Mouse (Mus musculus): ENCODE measurements at regions not wholly inside any gene's neighbourhood (a gene's known extent, or its start where the extent isn't known, plus 50 kb on each side); places are given as distances from the start of the nearest gene placed in this dataset.
A peak's percentile ranks its signal among the peaks of the same experiment; 100 is the strongest.

GRCm38 (mm10) chr16:53480664-53481063 is 1026.8 kb upstream of the Alcam start:
- no peak for ATAC-seq (replicated peaks; ENCODE audit: low read depth, poor library complexity, severe bottlenecking)

- no peak for ATAC-seq (replicated peaks; ENCODE audit: low read depth, poor library complexity, severe bottlenecking)
These were observed 985.6 kb upstream of the Alcam start for GRCm38 (mm10) chr16:53439511-53439910.

GRCm38 (mm10) chr16:53418416-53418815 is 964.5 kb upstream of the Alcam start:
- no peak for ATAC-seq (replicated peaks; ENCODE audit: low read depth, poor library complexity, severe bottlenecking)

DNA sequence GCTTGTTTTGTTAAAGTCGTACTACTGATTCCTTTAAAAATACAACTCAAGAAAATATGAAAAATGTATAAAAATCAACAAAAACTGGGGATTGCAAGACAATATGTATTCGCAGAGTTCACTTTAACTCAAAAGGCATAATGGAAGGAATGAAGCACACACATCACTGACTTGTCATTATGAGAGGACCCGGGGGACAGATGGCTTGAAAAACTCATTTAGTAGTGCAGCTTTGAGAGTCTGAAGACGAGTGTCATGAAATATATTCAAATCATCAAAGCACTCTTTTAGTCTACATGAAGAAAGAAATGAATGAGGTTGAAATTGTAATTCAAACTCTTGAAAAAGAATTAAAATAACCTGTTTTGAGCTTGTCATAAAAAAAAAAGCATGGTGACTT is 931.3 kb upstream of the Alcam start:
- ATAC-seq (replicated peaks; ENCODE audit: low read depth, poor library complexity, severe bottlenecking), result no peak

GRCm38 (mm10) chr16:53342153-53342552 is 888.3 kb upstream of the Alcam start:
- ATAC-seq (replicated peaks; ENCODE audit: low read depth, poor library complexity, severe bottlenecking), result no peak

- ATAC-seq (replicated peaks; ENCODE audit: low read depth, poor library complexity, severe bottlenecking), result no peak
These were observed 872.5 kb upstream of the Alcam start for GRCm38 (mm10) chr16:53326353-53326752.

DNA sequence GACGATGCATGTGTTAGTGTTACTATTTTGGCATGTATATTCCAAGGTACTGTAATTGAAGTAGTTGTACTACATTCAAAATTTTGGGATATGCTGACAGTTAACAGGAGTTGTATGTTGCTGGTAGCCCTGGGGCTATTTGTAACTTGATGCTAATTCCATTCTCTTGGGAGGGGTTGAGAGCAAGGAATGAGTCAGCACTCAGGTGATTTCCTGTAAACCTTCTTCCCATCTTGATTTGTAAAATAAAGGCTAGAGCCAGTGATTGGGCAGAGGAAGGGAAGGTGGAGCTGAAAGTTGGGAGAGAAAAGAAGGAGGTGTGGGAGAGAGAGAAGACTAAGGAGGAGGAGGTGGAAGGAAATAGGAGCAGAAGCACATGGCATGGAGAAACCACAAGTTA is 838.2 kb upstream of the Alcam start:
- no peak for ATAC-seq (replicated peaks; ENCODE audit: low read depth, poor library complexity, severe bottlenecking)

DNA sequence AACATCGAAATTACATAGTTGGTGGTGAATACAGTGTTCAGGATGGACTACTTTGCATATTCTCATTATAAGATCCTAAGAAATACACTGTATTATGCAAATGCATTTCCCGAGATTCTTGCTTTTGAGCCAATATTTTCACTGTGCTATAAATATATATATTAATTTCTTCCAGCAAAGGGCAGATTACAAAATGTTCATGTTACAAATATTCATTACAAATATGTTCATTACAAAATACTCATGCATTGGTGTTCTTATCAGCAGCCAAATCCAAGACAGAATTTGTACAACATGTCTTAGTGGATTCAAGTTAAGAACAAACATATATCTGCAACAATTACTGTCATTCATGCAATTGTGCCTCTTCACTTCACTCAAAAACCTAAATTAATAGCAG is 828.1 kb upstream of the Alcam start:
- no peak for ATAC-seq (replicated peaks; ENCODE audit: low read depth, poor library complexity, severe bottlenecking)

- peak; percentile 74 for ATAC-seq (replicated peaks; ENCODE audit: low read depth, poor library complexity, severe bottlenecking)
These were observed 812.2 kb upstream of the Alcam start for GRCm38 (mm10) chr16:53266116-53266515.

DNA sequence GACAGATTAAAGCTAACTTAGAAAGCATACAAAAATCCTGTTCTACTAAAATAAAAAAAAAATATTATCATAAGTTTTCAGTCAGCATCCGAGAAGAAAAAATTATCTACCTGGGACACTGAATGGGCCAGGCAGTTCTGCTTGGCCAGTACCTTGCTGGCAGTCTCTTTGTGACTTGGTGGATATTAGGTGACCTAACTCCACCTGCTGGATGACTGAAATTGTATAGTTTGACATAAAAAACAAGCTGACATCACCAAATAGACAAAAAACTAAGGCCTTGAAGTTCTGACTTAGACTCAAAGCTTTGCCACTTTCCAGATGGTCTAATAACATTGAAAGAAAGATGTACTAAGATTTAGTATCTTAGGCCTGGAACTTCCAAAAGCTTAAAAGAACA is 791.5 kb upstream of the Alcam start:
- ATAC-seq (replicated peaks; ENCODE audit: low read depth, poor library complexity, severe bottlenecking), result no peak

DNA sequence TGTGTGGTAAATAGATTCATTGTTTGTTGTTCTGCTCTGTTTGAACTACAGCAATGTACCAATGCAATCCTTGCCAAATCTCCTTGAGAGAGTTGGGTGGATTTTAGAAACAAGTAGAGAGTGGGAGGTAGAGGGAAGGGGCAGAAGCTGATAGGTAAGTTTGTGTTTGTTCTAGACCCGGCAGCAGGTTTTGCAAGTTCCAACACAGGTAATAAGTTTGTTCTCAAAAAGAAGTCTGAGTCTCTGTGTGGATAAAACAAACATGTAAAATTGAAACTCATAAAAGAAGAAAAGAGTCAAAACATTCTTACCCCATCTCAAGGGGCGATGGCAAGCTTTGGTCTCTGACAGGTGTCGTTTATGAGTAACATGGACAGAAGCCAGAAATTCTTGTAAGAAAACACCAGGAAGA is 788.3 kb upstream of the Alcam start:
- ATAC-seq (replicated peaks; ENCODE audit: low read depth, poor library complexity, severe bottlenecking), result no peak

DNA sequence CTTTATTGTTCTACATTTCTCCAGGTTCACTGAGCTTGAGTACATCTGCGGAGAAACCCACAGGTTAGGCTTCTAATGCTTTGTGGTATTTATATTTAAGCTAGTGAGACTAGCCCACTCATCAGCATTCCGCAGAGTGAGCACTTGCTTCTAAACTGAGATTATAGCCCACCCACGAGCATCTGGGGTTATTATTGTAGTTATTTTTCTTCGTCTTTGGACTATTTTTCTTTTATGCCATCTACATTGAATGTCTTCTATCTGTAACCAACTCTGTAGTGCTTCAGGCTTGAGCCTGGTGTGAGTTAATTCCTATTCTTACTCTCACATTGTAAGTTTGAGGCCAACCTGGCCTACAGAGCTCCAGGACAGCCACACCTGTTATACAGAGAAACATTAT is 765.0 kb upstream of the Alcam start:
- no peak for ATAC-seq (replicated peaks; ENCODE audit: low read depth, poor library complexity, severe bottlenecking)

DNA sequence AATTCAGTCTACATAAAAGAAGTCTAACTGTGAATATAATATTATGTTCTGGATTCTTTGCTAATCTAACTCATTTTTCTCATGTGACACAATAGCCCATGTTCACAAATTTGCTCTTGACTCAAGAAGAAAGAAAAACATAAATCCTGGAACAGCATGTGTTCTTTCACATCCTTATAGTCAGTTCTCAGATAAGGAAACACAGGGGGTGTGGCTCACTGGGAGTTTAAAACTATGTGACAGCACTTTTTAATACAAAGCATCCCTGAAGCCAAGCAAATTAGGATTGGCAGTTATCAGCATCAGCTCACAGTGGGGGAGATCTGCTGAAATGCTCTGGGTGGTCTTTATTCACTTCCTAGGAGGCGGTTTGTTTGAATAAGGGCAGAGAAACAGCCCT is 747.6 kb upstream of the Alcam start:
- no peak for ATAC-seq (replicated peaks; ENCODE audit: low read depth, poor library complexity, severe bottlenecking)

GRCm38 (mm10) chr16:53186444-53186843 is 732.6 kb upstream of the Alcam start:
- no peak for ATAC-seq (replicated peaks; ENCODE audit: low read depth, poor library complexity, severe bottlenecking)

GRCm38 (mm10) chr16:53156352-53156751 is 702.5 kb upstream of the Alcam start:
- ATAC-seq (replicated peaks; ENCODE audit: low read depth, poor library complexity, severe bottlenecking), result no peak

DNA sequence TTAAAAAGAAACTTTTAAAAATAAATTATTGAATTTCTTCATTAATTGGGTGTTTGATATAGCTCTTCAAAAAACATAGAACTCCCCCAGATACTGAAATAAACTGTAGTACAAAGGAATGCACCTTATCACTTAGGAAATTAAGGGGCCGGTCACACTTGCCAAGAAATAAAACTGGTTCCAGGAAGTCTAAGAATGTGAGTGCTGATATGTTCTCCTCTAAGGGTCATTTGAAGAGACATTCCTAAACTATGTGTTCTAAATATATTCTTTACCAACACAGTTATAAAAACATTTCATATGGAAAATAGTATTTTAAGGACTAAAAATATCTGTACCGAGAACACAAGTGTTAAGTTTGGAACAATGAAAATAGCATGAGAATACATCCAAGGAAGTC is 676.8 kb upstream of the Alcam start:
- ATAC-seq (replicated peaks; ENCODE audit: low read depth, poor library complexity, severe bottlenecking), result no peak

- no peak for ATAC-seq (replicated peaks; ENCODE audit: low read depth, poor library complexity, severe bottlenecking)
These were observed 654.9 kb upstream of the Alcam start for GRCm38 (mm10) chr16:53108726-53109125.

DNA sequence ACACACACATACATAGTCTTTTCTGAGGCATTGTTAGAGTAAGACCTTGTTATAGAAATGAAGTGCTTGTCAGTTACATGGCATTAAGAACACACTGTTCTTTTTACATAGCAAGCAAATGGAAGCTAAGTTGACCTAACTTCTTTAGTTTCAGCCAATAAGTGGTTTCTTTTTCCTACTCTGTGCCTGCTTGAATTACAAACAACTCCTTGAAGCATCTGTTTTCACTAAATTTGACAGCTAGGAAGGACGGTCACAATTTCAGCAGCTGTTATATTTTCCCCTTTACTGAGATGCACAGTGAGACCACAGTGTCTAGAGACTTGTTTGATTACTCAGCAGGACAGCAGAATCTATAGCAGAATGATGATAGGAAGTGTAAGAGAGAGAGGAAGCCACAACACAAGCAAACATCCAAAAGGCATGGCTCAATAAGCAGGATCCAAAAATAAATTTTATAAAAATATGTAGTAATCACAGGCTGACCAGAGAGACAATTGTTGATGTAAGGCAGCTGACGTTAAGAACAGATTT is 641.6 kb upstream of the Alcam start:
- ATAC-seq (replicated peaks; ENCODE audit: low read depth, poor library complexity, severe bottlenecking), result no peak

DNA sequence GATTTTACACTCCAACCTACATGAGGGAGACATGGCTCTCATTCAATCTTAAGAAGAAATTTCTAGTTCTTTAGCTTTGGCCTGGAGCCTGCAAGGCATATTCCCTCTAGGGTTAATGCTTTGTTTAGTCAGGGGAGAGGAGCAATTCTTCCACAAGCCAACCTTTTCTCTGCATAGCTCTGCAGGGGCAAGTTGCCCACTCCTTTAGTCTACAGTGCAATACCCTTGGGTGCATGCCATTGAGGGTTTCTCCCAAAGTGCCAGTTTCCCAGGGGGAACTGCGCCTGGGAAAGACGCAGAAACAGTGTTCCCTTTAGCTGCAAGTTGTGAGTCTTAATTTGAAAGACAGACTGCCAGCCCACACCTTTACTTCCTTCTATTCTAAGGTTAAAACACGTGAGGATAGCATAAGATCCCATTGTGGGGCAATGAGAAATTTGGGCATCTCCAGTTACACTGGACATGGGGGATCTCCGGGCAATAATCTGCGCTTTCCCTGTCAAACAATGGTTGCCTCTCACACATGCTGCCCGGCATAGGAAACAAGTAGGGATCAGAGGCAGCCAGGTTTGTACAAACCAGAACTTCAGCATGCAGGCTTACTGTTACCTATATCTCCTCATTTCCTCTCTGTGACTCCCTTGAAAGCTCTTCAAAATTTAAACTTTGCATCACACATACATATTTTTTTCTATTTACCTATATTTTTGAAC is 620.1 kb upstream of the Alcam start:
- ATAC-seq (replicated peaks; ENCODE audit: low read depth, poor library complexity, severe bottlenecking), result no peak

DNA sequence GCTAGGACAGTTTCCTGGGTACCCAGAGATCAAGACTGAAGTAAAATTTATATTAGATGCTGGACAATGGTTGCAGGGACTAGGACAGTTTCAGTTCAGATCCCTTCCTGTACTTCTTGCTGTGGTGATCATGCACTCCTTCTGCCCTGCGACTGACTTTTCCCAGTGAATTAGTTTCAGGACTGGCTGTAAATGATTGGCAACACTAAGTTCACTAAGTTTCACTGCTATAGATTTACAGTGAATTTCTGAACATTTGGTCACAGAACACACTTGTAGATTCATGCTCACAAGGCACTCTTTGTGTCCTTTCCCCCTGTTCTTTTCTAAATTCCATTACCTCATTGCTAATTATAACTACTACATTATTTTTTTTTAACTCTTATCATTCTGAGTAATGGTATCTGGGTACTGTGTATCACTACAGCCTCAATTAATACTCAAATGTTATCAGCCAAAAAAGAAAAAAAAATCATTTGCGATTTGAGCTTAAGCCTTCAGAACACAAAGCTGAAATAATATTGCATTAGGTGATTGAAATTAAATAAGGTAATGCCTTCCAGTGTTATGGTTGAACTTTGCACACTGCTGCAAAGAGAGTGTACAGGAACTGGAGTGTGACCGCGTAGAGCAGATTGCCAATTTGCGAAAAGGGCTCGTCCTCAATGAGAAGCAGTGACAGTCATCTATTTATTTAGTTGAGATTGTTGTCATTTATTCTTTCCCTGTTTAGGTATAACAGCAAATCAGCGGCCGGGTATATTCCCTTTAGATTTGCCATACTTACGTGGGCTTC is 618.2 kb upstream of the Alcam start:
- no peak for ATAC-seq (replicated peaks; ENCODE audit: low read depth, poor library complexity, severe bottlenecking)

GRCm38 (mm10) chr16:53064151-53064550 is 610.3 kb upstream of the Alcam start:
- ATAC-seq (replicated peaks; ENCODE audit: low read depth, poor library complexity, severe bottlenecking), result no peak

Data from common myeloid progenitor, adult 5-6 weeks (primary cell).